Mouse (Mus musculus) embryo, embryonic 11.5 days (tissue): ENCODE data around the gene Pramef25.
"Not testable (repeated sequence)": the region's sequence is repeated elsewhere in the genome, so short reads cannot be mapped to it uniquely, and the experiment has no call there.

Experiments used
- DNase-seq: peaks from one replicate; pipeline ENCODE4 v3.0.0-alpha.2; 2012; ENCODE audit warnings: low read depth, low spot score

The Pramef25 gene

GRCm38 (mm10) chr4:143950916-143951315, at the start of gene Pramef25:
TSS of gene Pramef25 (minus strand) at chr4:143951016.
- not testable (repeated sequence) for DNase-seq

GRCm38 (mm10) chr4:143994269-143994668, 43.5 kb upstream of the Pramef25 start, which contains the start of gene Pramef17:
TSS of gene Pramef17 (minus strand) at chr4:143994369.
- not testable (repeated sequence) for DNase-seq

GRCm38 (mm10) chr4:143988126-143988525, 37.3 kb upstream of the Pramef25 start:
- DNase-seq: not testable (repeated sequence)

- DNase-seq: not testable (repeated sequence)
Measured at GRCm38 (mm10) chr4:143987475-143987941, 36.7 kb upstream of the Pramef25 start.

- not testable (repeated sequence) for DNase-seq
Measured at GRCm38 (mm10) chr4:143985733-143986132, 34.9 kb upstream of the Pramef25 start.

GRCm38 (mm10) chr4:143985165-143985564, 34.3 kb upstream of the Pramef25 start:
- DNase-seq: not testable (repeated sequence)

- DNase-seq: not testable (repeated sequence)
Measured at GRCm38 (mm10) chr4:143983446-143983845, 32.6 kb upstream of the Pramef25 start.

GRCm38 (mm10) chr4:143966850-143967249, 16.0 kb upstream of the Pramef25 start, which contains the start of gene Gm13101:
TSS of gene Gm13101 (minus strand) at chr4:143966950.
- DNase-seq: not testable (repeated sequence)

GRCm38 (mm10) chr4:143900280-143900679, 50.5 kb downstream of the Pramef25 start, which contains the start of gene Pramef6:
TSS of gene Pramef6 (minus strand) at chr4:143900380.
- DNase-seq: not testable (repeated sequence)
